8 mouse cellular contexts compared by ENCODE assay signal in the genomic region with DNA sequence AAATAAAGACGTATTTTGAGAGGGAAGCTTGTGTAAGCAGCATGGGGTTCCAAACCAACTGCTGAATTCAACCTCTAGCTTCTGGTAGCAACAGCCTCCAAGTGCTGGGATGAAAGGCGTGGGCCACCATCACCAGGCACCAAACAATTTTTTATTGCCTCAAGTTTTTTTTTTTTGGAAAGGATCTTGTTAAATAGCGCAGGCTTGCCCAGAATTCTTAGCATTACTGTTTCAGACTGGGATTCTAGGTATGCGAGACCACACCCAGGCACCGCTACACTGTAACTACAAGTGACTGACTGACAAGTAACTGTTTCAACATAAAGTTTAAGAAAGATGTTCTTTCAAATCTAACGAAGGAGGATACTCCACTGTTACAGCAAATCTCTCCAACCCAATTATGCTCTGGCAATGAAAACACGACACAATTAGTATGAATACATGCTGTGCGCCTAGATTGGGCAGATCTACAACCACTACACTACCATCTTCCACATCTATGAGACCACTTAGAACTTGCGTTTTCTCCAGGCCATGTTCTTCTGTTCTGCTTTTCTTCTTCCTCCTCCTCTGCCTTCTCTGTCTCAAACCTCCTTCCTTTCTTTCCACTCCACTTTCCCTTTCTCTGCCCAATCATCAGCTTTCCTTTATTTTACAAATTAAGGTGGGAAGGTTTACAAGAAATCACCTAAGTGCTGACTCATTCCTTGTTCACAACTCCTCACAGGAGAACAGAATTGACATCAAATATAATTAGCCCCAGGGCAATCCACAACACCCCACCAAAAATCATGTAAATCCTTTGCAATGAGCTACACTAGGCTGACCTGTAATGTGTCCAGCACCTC. TPM values are rescaled to one million over a fixed set of nuclear protein-coding genes. Genes with fewer than 3 reads are reported as not detected.
A peak's percentile ranks its signal among the peaks of the same experiment; 100 is the strongest.
DNase-seq lines count a peak whose midpoint lies in the region; ATAC-seq and TF ChIP-seq lines count a peak whose summit lies in the region.

No protein-coding gene starts in this region.

- H3K9me3 ChIP-seq in heart, embryonic 16.5 days (replicated peaks; ENCODE audit: control insufficient read depth, low read length), result no peaks in the 10 kb centered on the region

- no peak for DNase-seq in cerebellum, postnatal 36 days
- peak; percentile 4 for DNase-seq in thymus, adult 2 months
- no peak for DNase-seq in thymus, adult 18-20 months
- peak; percentile 7 for DNase-seq in yolk sac, embryonic 10.5 days (ENCODE audit: low spot score)
- no peak for DNase-seq in layer of hippocampus, postnatal 10 days (ENCODE audit: low spot score in 2 of 2)

- 81% methylated on average over 9 of the region's 9 CpGs for WGBS in thymus, adult 2 months
- WGBS in heart, embryonic 16.5 days, result 88% methylated on average over 9 of the region's 9 CpGs
- 57% methylated on average over 9 of the region's 9 CpGs for WGBS in macrophage (ENCODE audit: missing documents)

- TF ChIP-seq POLR2A in thymus, adult 2 months (IDR thresholded peaks at IDR 0.05; ENCODE audit: control insufficient read depth, extremely low read depth, insufficient read depth, low read length, poor library complexity), result no peak

- peak overlapping the region; percentile 77 for H3K4me2 ChIP-seq in heart, embryonic 16.5 days (ENCODE audit: low read depth, low read length)

- peak; percentile 0; the same call in 1 of the 2 replicates for ATAC-seq in cerebellum, adult (ENCODE audit: insufficient number of reproducible peaks, low FRiP score, low TSS enrichment)
- ATAC-seq in heart, embryonic 16.5 days (replicated peaks; ENCODE audit: extremely low read depth, insufficient read depth, low FRiP score), result no peak

- no peaks in the 10 kb centered on the region for H3K36me3 ChIP-seq in thymus, adult 2 months (ENCODE audit: control insufficient read depth, insufficient read depth, low read length)
- H3K36me3 ChIP-seq in heart, embryonic 16.5 days (ENCODE audit: control insufficient read depth, insufficient read depth), result no peaks in the 10 kb centered on the region
- H3K36me3 ChIP-seq in macrophage (ENCODE audit: inconsistent target), result no peaks in the 10 kb centered on the region

- H3K4me1 ChIP-seq in thymus, adult 2 months (replicated peaks; ENCODE audit: control insufficient read depth, insufficient read depth, low read length), result peaks cover 3% of the 10 kb centered on the region
- H3K4me1 ChIP-seq in heart, embryonic 16.5 days (ENCODE audit: control insufficient read depth, insufficient read depth, low read length), result peaks cover 19% of the 10 kb centered on the region

- peak overlapping the region; percentile 82 for H3K9ac ChIP-seq in heart, embryonic 16.5 days (ENCODE audit: low read length)

- TF ChIP-seq CTCF in thymus, adult 2 months (IDR thresholded peaks at IDR 0.05; ENCODE audit: borderline replicate concordance, control insufficient read depth, extremely low read depth, insufficient read depth, low read length, poor library complexity), result no peak

- H3K4me3 ChIP-seq in thymus, adult 2 months (ENCODE audit: control insufficient read depth, insufficient read depth, low read length), result no peak overlapping the region
- peak overlapping the region; percentile 58 for H3K4me3 ChIP-seq in heart, embryonic 16.5 days (ENCODE audit: low read length)
- peak overlapping the region; percentile 25 for H3K4me3 ChIP-seq in macrophage (ENCODE audit: inconsistent target)

- H3K27me3 ChIP-seq in thymus, adult 2 months (ENCODE audit: control insufficient read depth, insufficient read depth, low read length), result no peaks in the 10 kb centered on the region
- H3K27me3 ChIP-seq in heart, embryonic 16.5 days (ENCODE audit: control insufficient read depth, insufficient read depth, low read length), result no peaks in the 10 kb centered on the region

- H3K79me2 ChIP-seq in macrophage (ENCODE audit: inconsistent target), result peaks cover 33% of the 10 kb centered on the region

- no peak overlapping the region; the same call in 1 of the 2 replicates for H3K27ac ChIP-seq in thymus, adult 2 months (ENCODE audit: control insufficient read depth, insufficient read depth, low read length)
- peak overlapping the region; percentile 99 for H3K27ac ChIP-seq in heart, embryonic 16.5 days (ENCODE audit: low read length)
- peak overlapping the region; percentile 92 for H3K27ac ChIP-seq in macrophage

RNA-seq across cellular contexts. Expression of gene Birc6, which starts 1.1 kb away (rescaled TPM):
- polyA plus RNA-seq in thymus, adult 2 months (2012; rRNA removed), result 216 and 221 TPM in 2 replicates
- 46.6 and 51.8 TPM in 2 replicates for polyA plus RNA-seq in heart, embryonic 16.5 days (2015; fragmentation: Nextera tagmentation; extraction: Ambion mirVana)
- total RNA-seq in macrophage (2018; cell fraction: chromatin; rRNA removed), result 100 to 1,000 TPM; 372 to 650 (median 542) TPM
- total RNA-seq in macrophage (2018; cell fraction: cytosol; rRNA removed), result 100 to 1,000 TPM in 1 of 26 experiments, 10 to 100 TPM in 25; 53.8 to 109 (median 81.1) TPM
- total RNA-seq in macrophage (2018; cell fraction: nucleus; rRNA removed), result 100 to 1,000 TPM; 231 to 428 (median 292) TPM
- 46.6 to 61.5 TPM (median 54.2 TPM) in 3 replicates for polyA plus RNA-seq in macrophage (2018)
- total RNA-seq in layer of hippocampus, postnatal 10 days (2021), result 100 to 1,000 TPM; 138 to 143 TPM

RNA-seq across cellular contexts. Expression of gene Yipf4, which starts 37.7 kb away (rescaled TPM):
- 95.8 and 168 TPM in 2 replicates for polyA plus RNA-seq in thymus, adult 2 months (2012; rRNA removed)
- 52.7 and 56.6 TPM in 2 replicates for polyA plus RNA-seq in heart, embryonic 16.5 days (2015; fragmentation: Nextera tagmentation; extraction: Ambion mirVana)
- total RNA-seq in macrophage (2018; cell fraction: chromatin; rRNA removed), result 10 to 100 TPM in 11 of 26 experiments, 1 to 10 TPM in 15; 4.7 to 21.9 (median 9.5) TPM
- 10 to 100 TPM; 34.2 to 57.1 (median 44.9) TPM for total RNA-seq in macrophage (2018; cell fraction: cytosol; rRNA removed)
- total RNA-seq in macrophage (2018; cell fraction: nucleus; rRNA removed), result 10 to 100 TPM; 11.8 to 47.0 (median 25.9) TPM
- 33.6 to 50.1 TPM (median 43.6 TPM) in 3 replicates for polyA plus RNA-seq in macrophage (2018)
- total RNA-seq in layer of hippocampus, postnatal 10 days (2021), result 10 to 100 TPM; 74.0 to 86.6 TPM

Comparison
In these comparisons a context has a peak if more than half of its experiments do, and no peak if none do; other contexts are left out.
1. DNase-seq: peak in thymus, adult 2 months (single experiment) and yolk sac, embryonic 10.5 days (single experiment); none in cerebellum, postnatal 36 days (0 of 2), thymus, adult 18-20 months (0 of 2) and layer of hippocampus, postnatal 10 days (0 of 2).